Mouse (Mus musculus): ENCODE results near the gene Gm1113.

DNA sequence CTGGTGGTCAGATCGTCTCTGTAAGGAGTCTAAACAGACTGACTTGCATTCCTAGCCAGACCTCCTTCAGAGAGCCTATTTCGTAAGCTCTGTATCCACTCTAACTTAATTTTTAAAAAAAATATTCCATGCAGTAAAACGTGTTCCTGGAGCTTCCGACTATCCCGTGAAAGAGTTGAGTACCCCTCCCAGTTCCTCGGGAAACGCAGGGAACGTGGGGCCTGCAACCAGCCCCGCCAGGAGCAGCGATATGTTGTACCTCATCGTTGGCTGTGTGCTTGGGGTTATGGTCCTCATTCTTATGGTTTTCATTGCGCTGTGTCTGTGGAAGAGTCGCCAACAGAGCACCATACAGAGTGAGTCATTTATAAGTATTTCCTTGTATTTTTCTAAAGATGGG lies 31.5 kb downstream of the Gm1113 start:
- no peak for TF ChIP-seq CTCF (IDR thresholded peaks at IDR 0.05; ENCODE audit: low read depth, low read length)
- TF ChIP-seq GATA1 (IDR thresholded peaks at IDR 0.05; ENCODE audit: borderline replicate concordance, low read length), result no peak
- TF ChIP-seq TAL1 (conservative IDR thresholded peaks at IDR 0.05; ENCODE audit: low read depth, low read length), result no peak
- no peak for TF ChIP-seq GATA2 (IDR thresholded peaks at IDR 0.05; ENCODE audit: borderline replicate concordance, low read depth, low read length)
- TF ChIP-seq POLR2AphosphoS5 (IDR thresholded peaks at IDR 0.05; ENCODE audit: insufficient replicate concordance, low read depth, low read length), result no peak
